Mouse (Mus musculus) lung, embryonic 14.5 days (tissue): ENCODE data around the gene Chst3. TPM values are rescaled to one million over a fixed set of nuclear protein-coding genes. Genes with fewer than 3 reads are reported as not detected.
"Not testable (repeated sequence)": the region's sequence is repeated elsewhere in the genome, so short reads cannot be mapped to it uniquely, and the experiment has no call there.

Source experiments
- ATAC-seq: fragments of 200-750 bp; cut with Nextera tagmentation; 2 replicates; pipeline ENCODE4 v1.8.0; 2017; ENCODE audit warnings: mild to moderate bottlenecking, moderate TSS enrichment, moderate library complexity; ENCODE audit not compliant: insufficient read depth
- DNase-seq: peaks from one replicate; pipeline ENCODE4 v3.0.0-alpha.2; 2015
- H3K27ac ChIP-seq: fragments of 300-500 bp; sonication (generic); 2 replicates; pipeline ENCODE4 v1.5.1; 2014; ENCODE audit warnings: low read depth, mild to moderate bottlenecking, moderate library complexity
- H3K27me3 ChIP-seq: fragments of 300-500 bp; sonication (generic); 2 replicates; pipeline ENCODE4 v1.6.1; 2014; ENCODE audit warnings: low read length, control low read depth; ENCODE audit not compliant: insufficient read depth
- H3K36me3 ChIP-seq: fragments of 300-500 bp; sonication (generic); 2 replicates; pipeline ENCODE4 v1.6.1; 2014; ENCODE audit warnings: control low read depth; ENCODE audit not compliant: insufficient read depth
- H3K4me1 ChIP-seq: fragments of 300-500 bp; sonication (generic); 2 replicates; pipeline ENCODE4 v1.6.1; 2014; ENCODE audit warnings: antibody characterized with exemption, control low read depth; ENCODE audit not compliant: insufficient read depth
- H3K4me2 ChIP-seq: fragments of 300-500 bp; sonication (generic); 2 replicates; pipeline ENCODE4 v1.6.1; 2014; ENCODE audit warnings: mild to moderate bottlenecking
- H3K4me3 ChIP-seq: fragments of 300-500 bp; sonication (generic); 2 replicates; pipeline ENCODE4 v1.5.1; 2014; ENCODE audit warnings: low read depth, low read length
- H3K9ac ChIP-seq: fragments of 300-500 bp; sonication (generic); 2 replicates; pipeline ENCODE4 v1.6.1; 2014
- H3K9me3 ChIP-seq: fragments of 300-500 bp; sonication (generic); 2 replicates; pipeline ENCODE4 v1.6.1; 2016; ENCODE audit warnings: low read depth, low read length, control low read depth
- CTCF ChIP-seq: IDR thresholded peaks from 2 replicates; pipeline ENCODE4 v1.5.1; 2016; ENCODE audit warnings: antibody characterized with exemption, low read depth
- WGBS: fragments of 180-500 bp; shearing (Covaris S2); extraction: QIAGEN DNeasy Blood & Tissue Kit; methylation state at CpG from one replicate; pipeline ENCODE4 v1.1.7; 2014; 5-methylcytosine and 5-hydroxymethylcytosine counted together
- polyA plus RNA-seq: library from polyadenylated mRNA; unstranded; fragments of >200 nt; fragmentation: Nextera tagmentation; extraction: Ambion mirVana; gene quantifications from 2 replicates; pipeline ENCODE4 v1.2.1, GENCODE M21; 2014

The Chst3 gene
- polyA plus RNA-seq, 1 experiment from 2014 or later, result 2.1 TPM

- Histone ChIP-seq H3K36me3 (no peaks in the 10 kb centered on the region), H3K4me1 (peaks cover 7% of the 10 kb centered on the region; the same call in 1 of the 2 replicates), H3K4me2 (no peak overlapping the region), H3K9ac (no peak overlapping the region), H3K4me3 (no peak overlapping the region), H3K9me3 (no peaks in the 10 kb centered on the region), H3K27me3 (no peaks in the 10 kb centered on the region), H3K27ac (no peak overlapping the region)
- DNase-seq, result no peak
- 86% methylated on average over 5 of the region's 5 CpGs for WGBS
- ATAC-seq, result no peak
- TF ChIP-seq CTCF, result no peak
Measured at GRCm38 (mm10) chr10:60260557-60261294, 41.7 kb upstream of the Chst3 start.

GRCm38 (mm10) chr10:60257261-60257825 is 38.3 kb upstream of the Chst3 start:
- WGBS, result 57% methylated on average over 16 of the region's 16 CpGs
- Histone ChIP-seq H3K4me3 (no peak overlapping the region), H3K4me1 (peaks cover 2% of the 10 kb centered on the region; the same call in 1 of the 2 replicates), H3K4me2 (no peak overlapping the region), H3K27me3 (no peaks in the 10 kb centered on the region), H3K36me3 (no peaks in the 10 kb centered on the region), H3K9ac (no peak overlapping the region), H3K9me3 (no peaks in the 10 kb centered on the region), H3K27ac (no peak overlapping the region)
- no peak for DNase-seq
- no peak for ATAC-seq
- no peak for TF ChIP-seq CTCF

GRCm38 (mm10) chr10:60256088-60256487 is 37.0 kb upstream of the Chst3 start:
- no peak overlapping the region for H3K4me3 ChIP-seq
- H3K4me1 ChIP-seq, result no peaks in the 10 kb centered on the region
- TF ChIP-seq CTCF, result no peak
- no peaks in the 10 kb centered on the region for H3K36me3 ChIP-seq
- no peaks in the 10 kb centered on the region for H3K9me3 ChIP-seq
- H3K9ac ChIP-seq, result no peak overlapping the region
- DNase-seq, result no peak
- no peak overlapping the region for H3K27ac ChIP-seq
- 59% methylated on average over 6 of the region's 6 CpGs for WGBS
- no peak for ATAC-seq
- H3K4me2 ChIP-seq, result no peak overlapping the region
- H3K27me3 ChIP-seq, result no peaks in the 10 kb centered on the region

- TF ChIP-seq CTCF, result no peak
- no peaks in the 10 kb centered on the region for H3K4me1 ChIP-seq
- ATAC-seq (no peak), DNase-seq (no peak)
- H3K27ac ChIP-seq, result no peak overlapping the region
- 73% methylated on average over 4 of the region's 4 CpGs for WGBS
- H3K4me2 ChIP-seq, result no peak overlapping the region
- no peaks in the 10 kb centered on the region for H3K27me3 ChIP-seq
- H3K4me3 ChIP-seq, result no peak overlapping the region
- H3K9me3 ChIP-seq, result no peaks in the 10 kb centered on the region
- H3K9ac ChIP-seq, result no peak overlapping the region
- H3K36me3 ChIP-seq, result no peaks in the 10 kb centered on the region
Measured at GRCm38 (mm10) chr10:60252606-60253005, 33.5 kb upstream of the Chst3 start.

- Histone ChIP-seq H3K9ac (no peak overlapping the region), H3K9me3 (no peaks in the 10 kb centered on the region), H3K27ac (no peak overlapping the region), H3K4me3 (no peak overlapping the region), H3K27me3 (no peaks in the 10 kb centered on the region), H3K4me1 (no peaks in the 10 kb centered on the region), H3K4me2 (no peak overlapping the region), H3K36me3 (no peaks in the 10 kb centered on the region)
- ATAC-seq (no peak), DNase-seq (no peak)
- 68% methylated on average over 4 of the region's 4 CpGs for WGBS
- no peak for TF ChIP-seq CTCF
Measured at GRCm38 (mm10) chr10:60252187-60252586, 33.1 kb upstream of the Chst3 start.

- H3K27me3 ChIP-seq, result no peaks in the 10 kb centered on the region
- H3K4me1 ChIP-seq, result no peaks in the 10 kb centered on the region
- no peaks in the 10 kb centered on the region for H3K9me3 ChIP-seq
- no peak overlapping the region for H3K27ac ChIP-seq
- H3K4me2 ChIP-seq, result no peak overlapping the region
- no peak for ATAC-seq
- DNase-seq, result no peak
- TF ChIP-seq CTCF, result no peak
- H3K9ac ChIP-seq, result no peak overlapping the region
- H3K36me3 ChIP-seq, result no peaks in the 10 kb centered on the region
- H3K4me3 ChIP-seq, result no peak overlapping the region
- 79% methylated on average over 13 of the region's 13 CpGs for WGBS
Measured at GRCm38 (mm10) chr10:60250426-60250965, 31.4 kb upstream of the Chst3 start.

GRCm38 (mm10) chr10:60248345-60248744 is 29.3 kb upstream of the Chst3 start:
- H3K4me3 ChIP-seq, H3K36me3 ChIP-seq, H3K27me3 ChIP-seq, H3K9ac ChIP-seq, H3K4me1 ChIP-seq, H3K9me3 ChIP-seq, H3K27ac ChIP-seq, DNase-seq, ATAC-seq, H3K4me2 ChIP-seq: not testable (repeated sequence)
- WGBS, result 73% methylated on average over 3 of the region's 3 CpGs
